Mouse (Mus musculus) bone marrow macrophage, adult 2 months (primary cell): Measurements from ENCODE around the gene Sptssa. TPM values are rescaled to one million over a fixed set of nuclear protein-coding genes. Genes with fewer than 3 reads are reported as not detected.
A peak's percentile ranks its signal among the peaks of the same experiment; 100 is the strongest.

ENCODE experiments used
- H3K27ac ChIP-seq: 2 replicates; pipeline ENCODE4 v1.5.1; 2012; ENCODE audit warnings: low read depth, low read length; ENCODE audit not compliant: insufficient read depth
- H3K4me1 ChIP-seq: 2 replicates; pipeline ENCODE4 v1.6.1; 2012; ENCODE audit warnings: low read length; ENCODE audit not compliant: control insufficient read depth, insufficient read depth
- H3K4me3 ChIP-seq: 2 replicates; pipeline ENCODE4 v1.5.1; 2012; ENCODE audit warnings: mild to moderate bottlenecking, low read length, moderate library complexity; ENCODE audit not compliant: insufficient read depth
- CTCF ChIP-seq: IDR thresholded peaks from 2 replicates; pipeline ENCODE4 v1.5.1; 2012; ENCODE audit warnings: low read depth, mild to moderate bottlenecking, low read length, moderate library complexity
- POLR2A ChIP-seq: IDR thresholded peaks from 2 replicates; pipeline ENCODE4 v1.6.1; 2012; ENCODE audit warnings: mild to moderate bottlenecking, low read depth, low read length, borderline replicate concordance
- polyA plus RNA-seq: library from polyadenylated mRNA; stranded (reverse); fragments of >200 nt; gene quantifications from 2 replicates; pipeline ENCODE4 v1.2.4, GENCODE M21; 2012; ENCODE audit not compliant: missing spikeins, insufficient read depth, insufficient read length

Gene Sptssa
- polyA plus RNA-seq, 1 experiment = 239 TPM

- TF ChIP-seq POLR2A = no peak
- H3K4me1 ChIP-seq = peaks cover 33% of the 10 kb centered on the region
- H3K27ac ChIP-seq = no peak overlapping the region
- no peak overlapping the region for H3K4me3 ChIP-seq
Observed at GRCm38 (mm10) chr12:54657226-54657625, 853 bp upstream of the Sptssa start.

- H3K27ac ChIP-seq = peak overlapping the region; percentile 95
- peak overlapping the region; percentile 85 for H3K4me3 ChIP-seq
- peaks cover 39% of the 10 kb centered on the region for H3K4me1 ChIP-seq
- TF ChIP-seq POLR2A (no peak; the same call in 1 of the 2 replicates), CTCF (no peak)
Observed at GRCm38 (mm10) chr12:54656039-54656395, 356 bp downstream of the Sptssa start.

GRCm38 (mm10) chr12:54655292-54656038, 908 bp downstream of the Sptssa start:
- TF ChIP-seq CTCF (no peak), POLR2A (no peak)
- peak overlapping the region; percentile 85 for H3K4me3 ChIP-seq
- peak overlapping the region; percentile 95 for H3K27ac ChIP-seq
- peaks cover 39% of the 10 kb centered on the region for H3K4me1 ChIP-seq

GRCm38 (mm10) chr12:54654741-54655140, 1.6 kb downstream of the Sptssa start:
- Histone ChIP-seq H3K4me1 (peaks cover 39% of the 10 kb centered on the region), H3K27ac (peak overlapping the region; percentile 95), H3K4me3 (peak overlapping the region; percentile 85)
- no peak for TF ChIP-seq CTCF
- no peak for TF ChIP-seq POLR2A

- Histone ChIP-seq H3K27ac (peak overlapping the region; percentile 95), H3K4me1 (peaks cover 39% of the 10 kb centered on the region), H3K4me3 (peak overlapping the region; percentile 85)
- TF ChIP-seq CTCF (no peak), POLR2A (no peak)
Observed at GRCm38 (mm10) chr12:54654141-54654540, 2.2 kb downstream of the Sptssa start.

GRCm38 (mm10) chr12:54652346-54652745, 4.0 kb downstream of the Sptssa start:
- H3K4me3 ChIP-seq = no peak overlapping the region
- no peak overlapping the region for H3K27ac ChIP-seq
- TF ChIP-seq POLR2A = no peak
- TF ChIP-seq CTCF = no peak
- peaks cover 29% of the 10 kb centered on the region for H3K4me1 ChIP-seq

- TF ChIP-seq CTCF = no peak
- Histone ChIP-seq H3K4me1 (peaks cover 25% of the 10 kb centered on the region), H3K27ac (no peak overlapping the region), H3K4me3 (no peak overlapping the region)
Observed at GRCm38 (mm10) chr12:54651820-54652219, 4.6 kb downstream of the Sptssa start.

- Histone ChIP-seq H3K4me3 (no peak overlapping the region), H3K27ac (no peak overlapping the region), H3K4me1 (peaks cover 24% of the 10 kb centered on the region)
- TF ChIP-seq CTCF = no peak
- no peak for TF ChIP-seq POLR2A
Observed at GRCm38 (mm10) chr12:54651158-54651557, 5.2 kb downstream of the Sptssa start.

GRCm38 (mm10) chr12:54644947-54645346, 11.4 kb downstream of the Sptssa start:
- Histone ChIP-seq H3K4me3 (no peak overlapping the region), H3K4me1 (peaks cover 11% of the 10 kb centered on the region), H3K27ac (no peak overlapping the region)
- TF ChIP-seq CTCF (peak; percentile 48), POLR2A (no peak)

GRCm38 (mm10) chr12:54643320-54643892, 13.0 kb downstream of the Sptssa start:
- no peak overlapping the region for H3K27ac ChIP-seq
- H3K4me3 ChIP-seq = no peak overlapping the region
- H3K4me1 ChIP-seq = peaks cover 13% of the 10 kb centered on the region
- no peak for TF ChIP-seq POLR2A
- TF ChIP-seq CTCF = no peak

- Histone ChIP-seq H3K4me3 (no peak overlapping the region), H3K27ac (no peak overlapping the region), H3K4me1 (peaks cover 27% of the 10 kb centered on the region)
- TF ChIP-seq CTCF (no peak), POLR2A (no peak)
Observed at GRCm38 (mm10) chr12:54641374-54641773, 15.0 kb downstream of the Sptssa start.
